Mouse (Mus musculus) lung, postnatal 0 days (tissue): ENCODE measurements around the gene Olfr1512. TPM values are rescaled to one million over a fixed set of nuclear protein-coding genes. Genes with fewer than 3 reads are reported as not detected.

Experiments used
- ATAC-seq: fragments of 200-750 bp; cut with Nextera tagmentation; 2 replicates; pipeline ENCODE4 v1.8.0; 2017; ENCODE audit warnings: moderate library complexity
- DNase-seq: peaks from one replicate; pipeline ENCODE4 v3.0.0-alpha.2; 2016; ENCODE audit warnings: low spot score
- H3K27ac ChIP-seq: fragments of 300-500 bp; sonication (generic); 2 replicates; pipeline ENCODE4 v1.5.1; 2014; ENCODE audit warnings: antibody characterized with exemption, mild to moderate bottlenecking, low read length, mixed read lengths
- H3K27me3 ChIP-seq: fragments of 300-500 bp; sonication (generic); replicated peaks from 2 replicates; pipeline ENCODE4 v1.6.1; 2014; ENCODE audit warnings: low read length, mixed read lengths; ENCODE audit not compliant: insufficient read depth
- H3K36me3 ChIP-seq: fragments of 300-500 bp; sonication (generic); 2 replicates; pipeline ENCODE4 v1.6.1; 2014; ENCODE audit warnings: low read length, mixed read lengths; ENCODE audit not compliant: insufficient read depth
- H3K4me1 ChIP-seq: fragments of 300-500 bp; sonication (generic); 2 replicates; pipeline ENCODE4 v1.6.1; 2014; ENCODE audit warnings: antibody characterized with exemption, low read depth, low read length, mixed read lengths; ENCODE audit not compliant: insufficient read depth
- H3K4me2 ChIP-seq: fragments of 300-500 bp; sonication (generic); replicated peaks from 2 replicates; pipeline ENCODE4 v1.6.1; 2014; ENCODE audit warnings: low read depth, mild to moderate bottlenecking, low read length, moderate library complexity, mixed read lengths
- H3K4me3 ChIP-seq: fragments of 300-500 bp; sonication (generic); 2 replicates; pipeline ENCODE4 v1.5.1; 2014; ENCODE audit warnings: low read depth, low read length
- H3K9ac ChIP-seq: fragments of 300-500 bp; sonication (generic); replicated peaks from 2 replicates; pipeline ENCODE4 v1.6.1; 2014; ENCODE audit warnings: low read depth, mild to moderate bottlenecking
- H3K9me3 ChIP-seq: fragments of 300-500 bp; sonication (generic); 2 replicates; pipeline ENCODE4 v1.6.1; 2016; ENCODE audit warnings: low read length, mixed read lengths
- CTCF ChIP-seq: IDR thresholded peaks from 2 replicates; pipeline ENCODE4 v1.5.1; 2016; ENCODE audit warnings: antibody characterized with exemption, mild to moderate bottlenecking
- EP300 ChIP-seq: IDR thresholded peaks from 2 replicates; pipeline ENCODE4 v1.6.1; 2016; ENCODE audit warnings: antibody characterized with exemption, mild to moderate bottlenecking, control low read depth
- WGBS: fragments of 180-500 bp; shearing (Covaris S2); extraction: QIAGEN DNeasy Blood & Tissue Kit; methylation state at CpG from one replicate; pipeline ENCODE4 v1.1.7; 2014; 5-methylcytosine and 5-hydroxymethylcytosine counted together
- polyA plus RNA-seq: library from polyadenylated mRNA; unstranded; fragments of >200 nt; fragmentation: Nextera tagmentation; extraction: Ambion mirVana; gene quantifications from 2 replicates; pipeline ENCODE4 v1.2.1, GENCODE M21; 2015

Gene Olfr1512
- polyA plus RNA-seq, 1 experiment from 2014 or later = not detected

DNA sequence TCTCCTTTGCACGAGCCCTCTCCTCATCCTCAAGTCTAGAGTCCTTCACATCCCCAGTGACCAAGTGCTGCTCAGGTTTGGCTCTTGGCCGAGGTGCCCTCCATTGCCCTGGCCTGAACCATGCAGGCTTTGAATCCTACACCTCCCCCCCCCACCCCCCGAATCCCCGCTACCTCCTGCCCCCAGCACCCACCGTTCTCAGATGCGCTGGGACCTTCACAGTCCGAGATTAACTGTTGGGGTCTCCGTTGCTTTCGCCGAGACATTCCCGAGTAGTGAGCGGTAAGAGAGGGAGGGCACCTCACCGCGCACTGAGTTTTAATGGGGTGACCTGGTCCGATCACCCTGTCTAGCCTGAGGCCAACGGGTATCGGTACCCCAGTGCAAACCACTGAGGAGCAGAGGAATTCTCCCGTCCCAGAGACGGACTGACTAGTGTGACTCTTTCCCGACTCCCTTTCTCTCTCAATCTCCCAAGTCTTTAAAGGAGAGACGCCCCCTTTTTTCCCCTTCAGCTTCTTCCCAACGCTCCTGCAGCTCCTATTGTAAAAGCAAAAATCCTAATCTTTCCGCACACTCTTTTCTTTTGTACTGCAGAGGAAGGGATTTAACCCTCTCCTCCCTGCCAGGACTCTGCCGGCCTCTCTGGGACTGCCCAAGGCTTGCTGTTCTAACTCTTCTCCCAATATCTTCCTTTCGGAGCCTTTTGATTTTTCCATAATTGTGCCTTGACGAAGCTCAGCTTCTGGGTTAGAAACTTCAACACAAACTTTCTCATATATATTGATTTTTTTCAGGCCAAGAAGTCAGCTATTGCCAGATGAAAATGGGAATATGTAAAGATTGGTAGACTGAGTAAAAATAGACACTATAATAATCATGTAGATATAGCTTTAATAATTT is 50.8 kb downstream of the Olfr1512 start, which contains the start of gene Sall2:
Gene Sall2 (minus strand): TSS at position 853 of the 903 bp plus-strand sequence.
- no peaks in the 10 kb centered on the region for H3K9me3 ChIP-seq
- no peak for DNase-seq
- no peak for TF ChIP-seq EP300
- no peak for TF ChIP-seq CTCF
- peak within 1 kb of the TSS; percentile 31 for H3K4me3 ChIP-seq
- H3K27ac ChIP-seq = no peak within 1 kb of the TSS
- 1% methylated on average over 26 of the region's 26 CpGs for WGBS
- peak within 1 kb of the TSS; percentile 54 for H3K4me2 ChIP-seq
- 0 out of 2 replicates have a peak, but pooled peaks cover 22% of the 10 kb centered on the region for H3K27me3 ChIP-seq
- H3K4me1 ChIP-seq = peaks cover 4% of the 10 kb centered on the region; the same call in 1 of the 2 replicates
- no peaks in the 10 kb centered on the region for H3K36me3 ChIP-seq
- no peak within 1 kb of the TSS for H3K9ac ChIP-seq
- ATAC-seq = no peak

DNA sequence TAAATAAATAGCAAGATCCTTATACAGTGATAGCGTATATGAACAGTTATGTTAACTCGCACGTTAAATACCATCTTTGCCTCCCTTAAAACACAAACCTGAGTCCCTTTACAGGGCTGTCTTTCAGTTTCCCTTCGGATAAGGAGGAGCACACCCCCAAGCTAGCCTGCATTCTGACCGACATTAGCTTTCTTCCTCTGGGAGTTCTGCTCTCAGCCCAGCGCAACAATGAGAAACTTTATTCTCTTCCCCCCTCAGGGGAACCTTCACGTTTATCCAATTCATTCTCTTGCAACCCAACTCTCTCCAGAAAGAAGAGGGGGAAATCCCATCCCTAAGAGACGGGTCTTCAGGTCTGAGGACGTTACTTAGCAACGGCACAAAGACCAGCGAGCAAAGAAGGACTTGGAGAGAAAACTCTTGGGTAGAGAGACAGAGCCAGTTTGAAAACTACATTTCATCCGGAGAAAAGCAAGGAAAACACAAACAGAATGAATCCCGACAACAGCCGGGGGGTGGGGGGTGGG is 51.5 kb downstream of the Olfr1512 start:
- DNase-seq = no peak
- no peak for ATAC-seq

DNA sequence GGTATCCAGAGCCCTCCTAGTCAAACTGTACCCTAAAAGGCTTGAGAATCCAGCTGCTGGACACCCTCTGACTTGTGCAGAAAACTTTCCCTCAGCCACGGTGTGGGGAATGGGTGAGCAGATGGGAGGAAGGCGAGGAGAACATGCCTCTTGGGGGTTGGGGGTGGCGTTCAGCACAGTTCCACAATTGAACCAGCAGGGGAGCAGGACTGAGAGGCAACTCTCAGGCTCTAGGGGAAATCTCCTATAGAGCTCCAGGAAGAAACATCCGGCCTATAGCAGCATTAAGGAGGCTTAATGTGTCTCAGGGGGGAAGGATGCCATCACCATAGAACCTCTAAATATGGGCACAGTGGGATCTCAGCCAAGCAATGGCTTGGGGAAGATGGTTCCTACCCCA is 53.1 kb downstream of the Olfr1512 start:
- TF ChIP-seq EP300 (no peak), CTCF (peak; percentile 50)
- no peak for DNase-seq
- 13% methylated on average over 4 of the region's 4 CpGs for WGBS

More for the DNA sequence above, 51.5 kb downstream of the Olfr1512 start:
- H3K36me3 ChIP-seq = no peaks in the 10 kb centered on the region
- no peaks in the 10 kb centered on the region for H3K9me3 ChIP-seq
- 0 out of 2 replicates have a peak, but pooled peaks cover 22% of the 10 kb centered on the region for H3K27me3 ChIP-seq
- WGBS = 2% methylated on average over 14 of the region's 14 CpGs
- H3K9ac ChIP-seq = no peak overlapping the region
- peaks cover 4% of the 10 kb centered on the region; the same call in 1 of the 2 replicates for H3K4me1 ChIP-seq
- TF ChIP-seq CTCF (no peak), EP300 (no peak)
- peak overlapping the region; percentile 31 for H3K4me3 ChIP-seq
- peak overlapping the region; percentile 54 for H3K4me2 ChIP-seq
- no peak overlapping the region for H3K27ac ChIP-seq

More for the DNA sequence above, 53.1 kb downstream of the Olfr1512 start:
- H3K27me3 ChIP-seq = 0 out of 2 replicates have a peak, but pooled peaks cover 16% of the 10 kb centered on the region
- H3K27ac ChIP-seq = no peak overlapping the region
- no peak overlapping the region for H3K4me2 ChIP-seq
- peaks cover 4% of the 10 kb centered on the region; the same call in 1 of the 2 replicates for H3K4me1 ChIP-seq
- H3K36me3 ChIP-seq = no peaks in the 10 kb centered on the region
- no peaks in the 10 kb centered on the region for H3K9me3 ChIP-seq
- no peak overlapping the region for H3K4me3 ChIP-seq
- H3K9ac ChIP-seq = no peak overlapping the region
- ATAC-seq = no peak

Other genes starting within 250 kb of the Olfr1512 start
- gene Supt16, start 181.8 kb downstream of the Olfr1512 start, polyA plus RNA-seq = 20.9 and 21.3 TPM in 2 replicates
- gene Chd8, start 121.4 kb downstream of the Olfr1512 start, polyA plus RNA-seq = 17.6 and 19.2 TPM in 2 replicates
- 22.7 and 23.7 TPM in 2 replicates for gene Tox4, start 100.0 kb downstream of the Olfr1512 start, polyA plus RNA-seq
- gene Rab2b, start 99.6 kb downstream of the Olfr1512 start, polyA plus RNA-seq = 11.9 and 14.3 TPM in 2 replicates
- 19.6 and 19.9 TPM in 2 replicates for gene Mettl3, start 74.0 kb downstream of the Olfr1512 start, polyA plus RNA-seq
- gene Sall2, start 50.4 kb downstream of the Olfr1512 start, polyA plus RNA-seq = 3.8 and 4.1 TPM in 2 replicates
- not detected in 2 replicates for gene Olfr1513, start 22.8 kb downstream of the Olfr1512 start, polyA plus RNA-seq
- gene Olfr1511, start 18.2 kb upstream of the Olfr1512 start, polyA plus RNA-seq = not detected in 2 replicates
- gene Olfr1510, start 35.2 kb upstream of the Olfr1512 start, polyA plus RNA-seq = not detected in 2 replicates
- gene Olfr1509, start 63.8 kb upstream of the Olfr1512 start, polyA plus RNA-seq = not detected in 2 replicates
- not detected in 2 replicates for gene Olfr1508, start 88.3 kb upstream of the Olfr1512 start, polyA plus RNA-seq
- not detected in 2 replicates for gene Olfr1507, start 116.6 kb upstream of the Olfr1512 start, polyA plus RNA-seq